Mouse (Mus musculus) megakaryocyte, embryonic 14.5 days (primary cell): ENCODE data around the gene AF067061. TPM values are rescaled to one million over a fixed set of nuclear protein-coding genes. Genes with fewer than 3 reads are reported as not detected.

Source experiments
- H3K27me3 ChIP-seq: replicated peaks from 2 replicates; pipeline ENCODE3; 2012; ENCODE audit warnings: inconsistent platforms
- H3K36me3 ChIP-seq: replicated peaks from 2 replicates; pipeline ENCODE3; 2012; ENCODE audit warnings: low read length, inconsistent platforms, mixed read lengths
- H3K4me1 ChIP-seq: 2 replicates; pipeline ENCODE4 v1.6.1; 2012; ENCODE audit warnings: inconsistent platforms
- H3K4me3 ChIP-seq: replicated peaks from 2 replicates; pipeline ENCODE3; 2012; ENCODE audit warnings: moderate library complexity, mild to moderate bottlenecking, inconsistent platforms
- H3K9me3 ChIP-seq: 2 replicates; pipeline ENCODE4 v1.6.1; 2012; ENCODE audit warnings: inconsistent platforms
- FLI1 ChIP-seq: IDR thresholded peaks from 2 replicates; pipeline ENCODE4 v1.6.1; 2012; ENCODE audit warnings: low read length, inconsistent platforms, mixed read lengths
- GATA1 ChIP-seq: IDR thresholded peaks from 3 replicates; pipeline ENCODE4 v1.6.1; 2012; ENCODE audit warnings: mixed read lengths, low read length, inconsistent platforms, borderline replicate concordance
- polyA plus RNA-seq: library from polyadenylated mRNA; stranded (reverse); fragments of >175 nt; gene quantifications from 2 replicates; pipeline ENCODE4 v1.2.3, GENCODE M21; 2012; ENCODE audit warnings: low replicate concordance; ENCODE audit not compliant: insufficient read depth

The AF067061 gene
- polyA plus RNA-seq, 1 experiment, result not detected

GRCm38 (mm10) chr13:120278784-120279183, 15.9 kb downstream of the AF067061 start:
- H3K36me3 ChIP-seq, result no peaks in the 10 kb centered on the region
- no peak overlapping the region for H3K4me3 ChIP-seq
- TF ChIP-seq FLI1 (no peak), GATA1 (no peak)
- no peaks in the 10 kb centered on the region for H3K4me1 ChIP-seq
- H3K9me3 ChIP-seq, result no peaks in the 10 kb centered on the region
- H3K27me3 ChIP-seq, result no peaks in the 10 kb centered on the region

DNA sequence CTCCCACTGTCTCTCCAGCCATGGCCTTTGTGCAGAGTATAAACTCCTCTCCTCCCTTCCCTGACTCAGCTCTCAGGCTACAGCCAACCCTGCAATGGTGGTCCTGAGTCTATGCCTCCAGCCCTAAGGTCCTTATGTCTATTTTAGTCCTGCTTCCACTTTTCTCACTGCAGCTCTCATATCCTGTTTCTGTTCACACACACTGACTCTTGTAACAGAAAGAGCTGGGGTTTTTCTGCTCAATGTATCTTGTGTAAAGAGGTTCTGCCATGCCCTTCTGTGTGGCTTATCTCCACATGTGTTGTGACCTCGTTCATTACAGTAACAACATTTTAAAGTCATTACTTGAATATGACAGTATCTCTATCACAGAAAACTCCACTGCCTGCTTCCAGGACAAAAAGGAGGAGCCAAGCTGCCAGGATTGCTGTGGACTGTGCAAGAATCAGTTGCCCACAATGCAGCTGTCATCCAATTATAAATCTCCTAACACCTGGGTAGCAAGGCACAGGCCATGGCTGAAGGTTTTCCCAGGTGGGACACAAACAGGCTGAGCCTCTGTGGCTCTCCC, 36.5 kb downstream of the AF067061 start:
- TF ChIP-seq GATA1 (no peak), FLI1 (no peak)
- H3K9me3 ChIP-seq, result no peaks in the 10 kb centered on the region
- no peak overlapping the region for H3K4me3 ChIP-seq
- H3K27me3 ChIP-seq, result no peaks in the 10 kb centered on the region
- no peaks in the 10 kb centered on the region for H3K36me3 ChIP-seq
- 0 out of 2 replicates have a peak, but pooled peaks cover 4% of the 10 kb centered on the region for H3K4me1 ChIP-seq

GRCm38 (mm10) chr13:120299991-120300442, 37.1 kb downstream of the AF067061 start, which contains the start of gene BC147527:
BC147527 (plus strand) TSS chr13:120300392.
- TF ChIP-seq FLI1, result no peak
- no peak for TF ChIP-seq GATA1
- Histone ChIP-seq H3K4me1 (0 out of 2 replicates have a peak, but pooled peaks cover 4% of the 10 kb centered on the region), H3K9me3 (no peaks in the 10 kb centered on the region), H3K27me3 (no peaks in the 10 kb centered on the region), H3K36me3 (no peaks in the 10 kb centered on the region), H3K4me3 (peak within 1 kb of the TSS; percentile 74)

DNA sequence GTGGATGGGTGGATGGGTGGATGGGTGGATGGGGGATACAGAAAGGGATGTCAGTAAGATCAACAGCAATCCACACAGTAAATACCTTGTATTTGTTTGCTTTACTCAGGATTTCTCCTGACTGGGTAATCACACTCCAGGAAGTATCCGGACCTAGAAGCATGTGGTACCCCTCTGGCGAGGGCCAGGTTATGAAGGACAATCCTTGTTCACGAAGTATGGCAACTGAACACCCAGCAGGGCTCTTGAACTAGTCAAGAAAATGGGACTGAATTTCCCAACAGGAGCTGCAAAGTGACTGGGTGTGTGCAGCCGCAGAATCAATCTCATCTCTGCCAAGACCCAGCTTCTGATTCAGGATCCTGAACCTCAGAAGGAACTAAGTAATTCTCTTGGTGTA, 37.9 kb downstream of the AF067061 start:
- Histone ChIP-seq H3K36me3 (no peaks in the 10 kb centered on the region), H3K27me3 (no peaks in the 10 kb centered on the region), H3K9me3 (no peaks in the 10 kb centered on the region), H3K4me3 (no peak overlapping the region), H3K4me1 (0 out of 2 replicates have a peak, but pooled peaks cover 4% of the 10 kb centered on the region)
- TF ChIP-seq FLI1 (no peak), GATA1 (no peak)

- TF ChIP-seq FLI1 (no peak), GATA1 (no peak)
- Histone ChIP-seq H3K9me3 (no peaks in the 10 kb centered on the region), H3K4me3 (no peak overlapping the region), H3K36me3 (no peaks in the 10 kb centered on the region), H3K4me1 (no peaks in the 10 kb centered on the region), H3K27me3 (no peaks in the 10 kb centered on the region)
Observed at GRCm38 (mm10) chr13:120310749-120311148, 47.8 kb downstream of the AF067061 start.

DNA sequence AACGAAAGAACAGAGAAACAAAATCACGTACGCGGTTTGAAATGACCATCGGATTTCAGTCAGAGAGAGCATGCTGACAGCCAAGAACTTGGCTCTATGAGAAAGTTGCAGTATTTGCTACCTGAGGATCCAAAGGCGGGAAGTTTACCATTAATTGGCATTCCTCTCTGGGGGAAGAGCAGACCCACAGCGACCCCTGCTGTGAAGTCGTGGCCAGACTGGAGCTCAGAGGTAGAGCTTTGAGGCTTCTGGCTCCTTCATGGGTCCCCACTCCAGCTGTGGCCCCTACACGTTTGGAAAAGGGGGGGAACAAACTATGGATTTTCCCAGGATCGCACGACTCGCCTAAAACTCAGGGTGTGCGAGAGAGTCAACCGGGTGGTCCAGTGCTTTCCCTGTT, 50.7 kb downstream of the AF067061 start:
- no peaks in the 10 kb centered on the region for H3K9me3 ChIP-seq
- no peaks in the 10 kb centered on the region for H3K4me1 ChIP-seq
- TF ChIP-seq GATA1 (no peak), FLI1 (no peak)
- H3K36me3 ChIP-seq, result no peaks in the 10 kb centered on the region
- H3K27me3 ChIP-seq, result no peaks in the 10 kb centered on the region
- no peak overlapping the region for H3K4me3 ChIP-seq

Other genes starting within 250 kb of the AF067061 start
- not detected in 2 replicates for gene Gm36079, start 236.1 kb upstream of the AF067061 start, polyA plus RNA-seq
- 9.4 TPM in 1 of 2 replicates, not detected in the other for gene Gm21188, start 210.9 kb upstream of the AF067061 start, polyA plus RNA-seq
- gene Gm20767, start 122.9 kb upstream of the AF067061 start, polyA plus RNA-seq, result not detected in 2 replicates
- not detected in 2 replicates for gene Gm21818, start 90.7 kb upstream of the AF067061 start, polyA plus RNA-seq
- not detected in 2 replicates for gene Gm21762, start 47.2 kb upstream of the AF067061 start, polyA plus RNA-seq
- gene Gm21731, start 24.0 kb upstream of the AF067061 start, polyA plus RNA-seq, result not detected in 2 replicates
- gene BC147527, start 37.3 kb downstream of the AF067061 start, polyA plus RNA-seq, result not detected in 2 replicates
- not detected in 2 replicates for gene Tcstv3, start 53.8 kb downstream of the AF067061 start, polyA plus RNA-seq